Mouse (Mus musculus): ENCODE data around the gene Eng. TPM values are rescaled to one million over a fixed set of nuclear protein-coding genes. Genes with fewer than 3 reads are reported as not detected.

Eng gene
- polyA plus RNA-seq, 1 experiment, result 6.5 TPM

DNA sequence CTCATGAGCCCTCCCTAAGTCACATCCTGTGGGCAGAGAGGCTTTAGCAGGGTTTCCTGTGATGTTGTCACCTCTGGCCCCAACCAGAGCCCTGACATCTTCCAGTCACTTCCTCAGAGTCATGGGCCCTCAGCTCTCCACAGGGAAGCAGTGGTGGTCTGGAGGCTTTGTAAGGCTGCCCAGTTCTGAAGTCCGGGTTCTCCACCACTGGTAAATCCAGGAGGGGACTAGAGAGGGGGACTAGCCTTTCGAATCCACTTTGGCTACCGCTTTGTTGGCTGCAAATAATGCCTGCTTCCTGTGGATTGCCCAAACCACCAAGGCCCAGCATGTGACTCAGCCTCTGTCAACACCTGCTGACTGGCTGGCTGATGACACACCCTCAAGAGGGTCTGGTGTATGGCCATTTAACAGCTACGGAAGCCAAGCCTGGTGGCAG is 68.6 kb downstream of the Eng start:
- Histone ChIP-seq H3K4me3 (ENCODE audit: control insufficient read depth, low read depth, low read length) (peak overlapping the region; percentile 89), H3K27me3 (ENCODE audit: control insufficient read depth, insufficient read depth, low read length) (no peaks in the 10 kb centered on the region), H3K27ac (ENCODE audit: control insufficient read depth, insufficient read depth, low read depth, low read length) (no peak overlapping the region; the same call in none of the 2 replicates), H3K4me1 (ENCODE audit: control insufficient read depth, insufficient read depth, low read length) (peaks cover 19% of the 10 kb centered on the region), H3K36me3 (ENCODE audit: control insufficient read depth, insufficient read depth, low read length) (peaks cover 2% of the 10 kb centered on the region; the same call in 1 of the 2 replicates)
- TF ChIP-seq CTCF (IDR thresholded peaks at IDR 0.05; ENCODE audit: control insufficient read depth, insufficient read depth, insufficient replicate concordance, low read depth, low read length), result no peak
- TF ChIP-seq POLR2A (IDR thresholded peaks at IDR 0.05; ENCODE audit: control insufficient read depth, low read depth, low read length), result no peak

- Histone ChIP-seq H3K4me1 (ENCODE audit: control insufficient read depth, insufficient read depth, low read length) (peaks cover 9% of the 10 kb centered on the region), H3K4me3 (ENCODE audit: control insufficient read depth, low read depth, low read length) (no peak overlapping the region), H3K27me3 (ENCODE audit: control insufficient read depth, insufficient read depth, low read length) (no peaks in the 10 kb centered on the region), H3K27ac (ENCODE audit: control insufficient read depth, insufficient read depth, low read depth, low read length) (no peak overlapping the region), H3K36me3 (ENCODE audit: control insufficient read depth, insufficient read depth, low read length) (no peaks in the 10 kb centered on the region; the same call in 1 of the 2 replicates)
- TF ChIP-seq CTCF (IDR thresholded peaks at IDR 0.05; ENCODE audit: control insufficient read depth, insufficient read depth, insufficient replicate concordance, low read depth, low read length) (no peak), POLR2A (IDR thresholded peaks at IDR 0.05; ENCODE audit: control insufficient read depth, low read depth, low read length) (no peak)
Measured at GRCm38 (mm10) chr2:32718761-32719160, 72.4 kb downstream of the Eng start.

GRCm38 (mm10) chr2:32720053-32720452 is 73.7 kb downstream of the Eng start:
- Histone ChIP-seq H3K4me3 (ENCODE audit: control insufficient read depth, low read depth, low read length) (no peak overlapping the region), H3K27me3 (ENCODE audit: control insufficient read depth, insufficient read depth, low read length) (no peaks in the 10 kb centered on the region), H3K36me3 (ENCODE audit: control insufficient read depth, insufficient read depth, low read length) (no peaks in the 10 kb centered on the region; the same call in 1 of the 2 replicates), H3K4me1 (ENCODE audit: control insufficient read depth, insufficient read depth, low read length) (no peaks in the 10 kb centered on the region), H3K27ac (ENCODE audit: control insufficient read depth, insufficient read depth, low read depth, low read length) (no peak overlapping the region)
- no peak for TF ChIP-seq POLR2A (IDR thresholded peaks at IDR 0.05; ENCODE audit: control insufficient read depth, low read depth, low read length)
- TF ChIP-seq CTCF (IDR thresholded peaks at IDR 0.05; ENCODE audit: control insufficient read depth, insufficient read depth, insufficient replicate concordance, low read depth, low read length), result no peak

- Histone ChIP-seq H3K4me3 (ENCODE audit: control insufficient read depth, low read depth, low read length) (no peak within 1 kb of the TSS), H3K4me1 (ENCODE audit: control insufficient read depth, insufficient read depth, low read length) (no peaks in the 10 kb centered on the region), H3K36me3 (ENCODE audit: control insufficient read depth, insufficient read depth, low read length) (no peaks in the 10 kb centered on the region), H3K27me3 (ENCODE audit: control insufficient read depth, insufficient read depth, low read length) (no peaks in the 10 kb centered on the region), H3K27ac (ENCODE audit: control insufficient read depth, insufficient read depth, low read depth, low read length) (no peak within 1 kb of the TSS)
- TF ChIP-seq POLR2A (IDR thresholded peaks at IDR 0.05; ENCODE audit: control insufficient read depth, low read depth, low read length) (no peak), CTCF (IDR thresholded peaks at IDR 0.05; ENCODE audit: control insufficient read depth, insufficient read depth, insufficient replicate concordance, low read depth, low read length) (no peak)
Measured at GRCm38 (mm10) chr2:32720681-32721229, 74.4 kb downstream of the Eng start, which contains the start of gene Sh2d3c. Gene Sh2d3c (plus strand): TSS chr2:32721055.

DNA sequence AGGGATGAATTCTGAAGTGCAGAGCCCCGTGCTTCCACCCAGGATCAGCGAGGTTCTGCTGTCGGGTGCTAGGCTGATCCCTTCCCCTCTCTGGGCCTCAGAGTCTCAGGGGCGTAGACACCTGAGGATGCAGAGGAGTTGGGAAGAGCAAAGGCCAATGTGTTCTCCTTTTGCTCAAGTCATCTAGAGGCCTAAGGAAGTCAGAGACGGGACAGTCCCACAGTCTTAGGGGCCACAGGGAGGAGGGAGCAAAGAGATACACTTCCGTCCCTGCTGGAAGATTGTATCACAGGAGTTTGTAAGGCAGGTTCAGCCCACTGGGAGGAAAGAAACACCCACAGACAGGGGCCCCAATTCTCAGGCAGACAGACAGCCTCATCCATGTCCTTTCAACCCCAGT is 75.7 kb downstream of the Eng start:
- Histone ChIP-seq H3K27me3 (ENCODE audit: control insufficient read depth, insufficient read depth, low read length) (no peaks in the 10 kb centered on the region), H3K4me1 (ENCODE audit: control insufficient read depth, insufficient read depth, low read length) (no peaks in the 10 kb centered on the region), H3K36me3 (ENCODE audit: control insufficient read depth, insufficient read depth, low read length) (no peaks in the 10 kb centered on the region), H3K27ac (ENCODE audit: control insufficient read depth, insufficient read depth, low read depth, low read length) (no peak overlapping the region), H3K4me3 (ENCODE audit: control insufficient read depth, low read depth, low read length) (no peak overlapping the region)
- TF ChIP-seq CTCF (IDR thresholded peaks at IDR 0.05; ENCODE audit: control insufficient read depth, insufficient read depth, insufficient replicate concordance, low read depth, low read length) (no peak), POLR2A (IDR thresholded peaks at IDR 0.05; ENCODE audit: control insufficient read depth, low read depth, low read length) (no peak)

DNA sequence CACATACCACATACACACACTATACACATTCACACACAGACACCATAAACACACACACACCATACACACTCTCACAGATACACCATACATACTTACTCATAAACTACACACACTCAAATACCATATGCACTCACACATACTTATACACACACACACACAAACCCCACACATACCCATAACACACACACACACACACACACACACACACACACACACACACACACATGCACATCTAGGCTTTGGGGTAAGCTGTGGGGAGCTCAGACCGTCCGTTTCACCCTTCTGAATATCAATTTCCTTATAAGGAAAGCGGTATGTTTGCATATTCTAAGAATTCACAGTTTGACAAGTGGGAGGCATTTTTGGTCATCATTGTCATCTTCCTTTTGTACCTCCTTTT is 76.2 kb downstream of the Eng start:
- no peaks in the 10 kb centered on the region for H3K4me1 ChIP-seq (ENCODE audit: control insufficient read depth, insufficient read depth, low read length)
- H3K27me3 ChIP-seq (ENCODE audit: control insufficient read depth, insufficient read depth, low read length), result no peaks in the 10 kb centered on the region
- no peak overlapping the region for H3K4me3 ChIP-seq (ENCODE audit: control insufficient read depth, low read depth, low read length)
- TF ChIP-seq POLR2A (IDR thresholded peaks at IDR 0.05; ENCODE audit: control insufficient read depth, low read depth, low read length) (no peak), CTCF (IDR thresholded peaks at IDR 0.05; ENCODE audit: control insufficient read depth, insufficient read depth, insufficient replicate concordance, low read depth, low read length) (no peak)
- H3K36me3 ChIP-seq (ENCODE audit: control insufficient read depth, insufficient read depth, low read length), result no peaks in the 10 kb centered on the region
- H3K27ac ChIP-seq (ENCODE audit: control insufficient read depth, insufficient read depth, low read depth, low read length), result no peak overlapping the region

GRCm38 (mm10) chr2:32724149-32724548 is 77.8 kb downstream of the Eng start:
- TF ChIP-seq CTCF (IDR thresholded peaks at IDR 0.05; ENCODE audit: control insufficient read depth, insufficient read depth, insufficient replicate concordance, low read depth, low read length) (no peak), POLR2A (IDR thresholded peaks at IDR 0.05; ENCODE audit: control insufficient read depth, low read depth, low read length) (no peak)

More at GRCm38 (mm10) chr2:32724149-32724548, 77.8 kb downstream of the Eng start:
- no peak overlapping the region for H3K27ac ChIP-seq (ENCODE audit: control insufficient read depth, insufficient read depth, low read depth, low read length)
- H3K4me3 ChIP-seq (ENCODE audit: control insufficient read depth, low read depth, low read length), result no peak overlapping the region
- H3K4me1 ChIP-seq (ENCODE audit: control insufficient read depth, insufficient read depth, low read length), result peaks cover 6% of the 10 kb centered on the region
- H3K36me3 ChIP-seq (ENCODE audit: control insufficient read depth, insufficient read depth, low read length), result no peaks in the 10 kb centered on the region
- no peaks in the 10 kb centered on the region for H3K27me3 ChIP-seq (ENCODE audit: control insufficient read depth, insufficient read depth, low read length)
